Mouse (Mus musculus) ES-Bruce4 (cell line): ENCODE measurements around the gene Cyp27b1.
"Not testable (repeated sequence)": the region's sequence is repeated elsewhere in the genome, so short reads cannot be mapped to it uniquely, and the experiment has no call there.

Source experiments
- CTCF ChIP-seq: IDR thresholded peaks from one replicate; pipeline ENCODE4 v1.8.1; 2011; ENCODE audit warnings: low read depth, low read length
- EP300 ChIP-seq: IDR thresholded peaks from 2 replicates; pipeline ENCODE4 v1.6.1; 2011; ENCODE audit warnings: low read depth, low read length; ENCODE audit not compliant: insufficient read depth

- TF ChIP-seq CTCF, EP300: not testable (repeated sequence)
These were observed 24.2 kb downstream of the Cyp27b1 start for GRCm38 (mm10) chr10:127072270-127072669.
